Mouse (Mus musculus) urinary bladder, postnatal 14 days (tissue): ENCODE measurements around the gene Fbxl14.

Source experiments
- DNase-seq: peaks from one replicate; pipeline ENCODE4 v3.0.0; 2021; ENCODE audit warnings: low spot score

Gene Fbxl14

GRCm38 (mm10) chr6:119470777-119471176 is 8.7 kb upstream of the Fbxl14 start:
- DNase-seq: no peak

- DNase-seq: peak; percentile 61
These were observed 7.3 kb upstream of the Fbxl14 start for GRCm38 (mm10) chr6:119472135-119472534.

- no peak for DNase-seq
These were observed 6.8 kb upstream of the Fbxl14 start for GRCm38 (mm10) chr6:119472705-119473104.

- DNase-seq: no peak
These were observed 6.0 kb upstream of the Fbxl14 start for GRCm38 (mm10) chr6:119473446-119473845.

GRCm38 (mm10) chr6:119473992-119474391 is 5.5 kb upstream of the Fbxl14 start:
- DNase-seq: no peak

- DNase-seq: no peak
These were observed 3.5 kb upstream of the Fbxl14 start for GRCm38 (mm10) chr6:119475988-119476387.

GRCm38 (mm10) chr6:119477686-119478310 is 1.7 kb upstream of the Fbxl14 start:
- no peak for DNase-seq

GRCm38 (mm10) chr6:119478560-119479342 is 717 bp upstream of the Fbxl14 start:
- DNase-seq: peak; percentile 87

GRCm38 (mm10) chr6:119479876-119480705 is 623 bp downstream of the Fbxl14 start:
- peak; percentile 57 for DNase-seq

GRCm38 (mm10) chr6:119480706-119481331 is 1.4 kb downstream of the Fbxl14 start:
- DNase-seq: peak; percentile 22

- DNase-seq: peak; percentile 19
These were observed 2.4 kb downstream of the Fbxl14 start for GRCm38 (mm10) chr6:119481741-119482390.

GRCm38 (mm10) chr6:119482958-119483600 is 3.6 kb downstream of the Fbxl14 start:
- peak; percentile 60 for DNase-seq

GRCm38 (mm10) chr6:119485486-119485885 is 6.0 kb downstream of the Fbxl14 start:
- DNase-seq: peak; percentile 20

GRCm38 (mm10) chr6:119486381-119487084 is 7.1 kb downstream of the Fbxl14 start:
- DNase-seq: no peak

- DNase-seq: no peak
These were observed 7.6 kb downstream of the Fbxl14 start for GRCm38 (mm10) chr6:119487085-119487458.

GRCm38 (mm10) chr6:119487619-119488018 is 8.2 kb downstream of the Fbxl14 start:
- no peak for DNase-seq

- no peak for DNase-seq
These were observed 10.3 kb downstream of the Fbxl14 start for GRCm38 (mm10) chr6:119489765-119490164.

- no peak for DNase-seq
These were observed 11.1 kb downstream of the Fbxl14 start for GRCm38 (mm10) chr6:119490549-119490948.

- no peak for DNase-seq
These were observed 11.5 kb downstream of the Fbxl14 start for GRCm38 (mm10) chr6:119491006-119491405.

GRCm38 (mm10) chr6:119491997-119492629 is 12.6 kb downstream of the Fbxl14 start:
- no peak for DNase-seq
